Comparison of ENCODE assay signal across 28 mouse cellular contexts in the genomic region with DNA sequence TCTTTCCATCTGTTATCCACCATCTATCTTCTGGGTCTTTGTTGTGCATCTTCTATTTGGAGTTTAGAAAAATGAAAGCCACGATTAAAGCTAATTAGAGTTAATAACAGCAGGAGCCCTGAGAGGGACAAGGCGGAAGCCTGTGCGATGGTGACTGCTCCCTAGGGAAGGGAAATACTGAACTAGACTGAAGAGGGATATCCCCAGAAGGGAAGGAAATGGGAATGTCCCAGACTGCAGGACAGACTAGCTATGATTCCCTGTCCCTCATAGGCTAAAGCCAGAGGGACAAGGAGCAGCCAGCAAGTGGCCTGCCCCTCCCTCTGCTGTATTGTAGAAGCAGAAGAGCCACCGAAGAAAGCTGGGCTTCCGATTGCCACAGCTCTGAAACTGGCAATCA. TPM values are rescaled to one million over a fixed set of nuclear protein-coding genes. Genes with fewer than 3 reads are reported as not detected.
DNase-seq lines count a peak whose midpoint lies in the region; ATAC-seq and TF ChIP-seq lines count a peak whose summit lies in the region.
"Had no signal": no experiment of that assay in that cellular context is flagged by ENCODE, and none has a peak within 500 bp of the region (broad histone marks: within the 10 kb centered on the region; RNA-seq: fewer than 3 reads in every experiment).

No protein-coding gene starts in this region.

- H3K4me1 ChIP-seq in heart, postnatal 0 days (ENCODE audit: control insufficient read depth, insufficient read depth) = no peaks in the 10 kb centered on the region; the same call in 1 of the 2 replicates
- H3K4me1 ChIP-seq in kidney, postnatal 0 days (replicated peaks; ENCODE audit: insufficient read depth, low read length) = no peaks in the 10 kb centered on the region
- no peaks in the 10 kb centered on the region for H3K4me1 ChIP-seq in kidney, embryonic 16.5 days (ENCODE audit: insufficient read depth, low read length)
- H3K4me1 ChIP-seq: embryonic facial prominence, embryonic 13.5 days; embryonic facial prominence, embryonic 15.5 days; forebrain, embryonic 10.5 days; forebrain, embryonic 12.5 days had no signal

- H3K9me3 ChIP-seq in heart, postnatal 0 days (replicated peaks; ENCODE audit: control insufficient read depth, low read length) = no peaks in the 10 kb centered on the region
- H3K9me3 ChIP-seq in kidney, postnatal 0 days (replicated peaks; ENCODE audit: low read length) = no peaks in the 10 kb centered on the region
- no peaks in the 10 kb centered on the region for H3K9me3 ChIP-seq in kidney, embryonic 16.5 days (ENCODE audit: low read length)
- H3K9me3 ChIP-seq: embryonic facial prominence, embryonic 13.5 days; embryonic facial prominence, embryonic 15.5 days; forebrain, embryonic 10.5 days; forebrain, embryonic 12.5 days had no signal

- no peak for TF ChIP-seq EP300 in heart, postnatal 0 days (IDR thresholded peaks at IDR 0.05; ENCODE audit: low read depth)

- H3K27ac ChIP-seq in heart, postnatal 0 days (ENCODE audit: low read depth) = no peak overlapping the region
- no peak overlapping the region for H3K27ac ChIP-seq in kidney, postnatal 0 days
- no peak overlapping the region for H3K27ac ChIP-seq in kidney, embryonic 16.5 days (ENCODE audit: low read length)
- H3K27ac ChIP-seq: embryonic facial prominence, embryonic 13.5 days; embryonic facial prominence, embryonic 15.5 days; forebrain, embryonic 10.5 days; forebrain, embryonic 12.5 days had no signal

- DNase-seq in heart, adult 8-10 months (ENCODE audit: low spot score) = peak; percentile 42
- DNase-seq in heart, postnatal 25 days (ENCODE audit: low spot score) = no peak
- DNase-seq in heart, postnatal 0 days (ENCODE audit: low spot score) = no peak
- DNase-seq in heart, postnatal 4 days = no peak
- peak; percentile 35 for DNase-seq in kidney, postnatal 0 days (ENCODE audit: low spot score)
- DNase-seq: adrenal gland, adult 2 months; adrenal gland, postnatal 10 days; adrenal gland, postnatal 25 days; cerebellum, adult 11 months; cerebellum, adult 18-20 months; cerebellum, adult 8-10 months; cerebellum, adult 9-11 months; cerebellum, postnatal 14 days; cerebellum, postnatal 36 days; embryo, embryonic 11 days had no signal

- no peak overlapping the region for H3K9ac ChIP-seq in heart, postnatal 0 days (replicated peaks; ENCODE audit: low read depth, low read length)
- no peak overlapping the region for H3K9ac ChIP-seq in kidney, postnatal 0 days (ENCODE audit: low read depth, low read length)
- H3K9ac ChIP-seq in kidney, embryonic 16.5 days (replicated peaks; ENCODE audit: low read length) = no peak overlapping the region
- H3K9ac ChIP-seq: embryonic facial prominence, embryonic 13.5 days; embryonic facial prominence, embryonic 15.5 days; forebrain, embryonic 12.5 days had no signal

- 62% methylated on average over 5 of the region's 5 CpGs for WGBS in heart, postnatal 0 days
- WGBS in kidney, postnatal 0 days = 73% methylated on average over 5 of the region's 5 CpGs
- 77% methylated on average over 5 of the region's 5 CpGs for WGBS in kidney, embryonic 16.5 days

- no peak overlapping the region for H3K4me2 ChIP-seq in heart, postnatal 0 days (ENCODE audit: low read depth, low read length)
- no peak overlapping the region for H3K4me2 ChIP-seq in kidney, postnatal 0 days (ENCODE audit: low read length)
- no peak overlapping the region for H3K4me2 ChIP-seq in kidney, embryonic 16.5 days (replicated peaks; ENCODE audit: low read depth, low read length)
- H3K4me2 ChIP-seq: embryonic facial prominence, embryonic 13.5 days; embryonic facial prominence, embryonic 15.5 days; forebrain, embryonic 12.5 days had no signal

- no peak overlapping the region for H3K4me3 ChIP-seq in heart, postnatal 0 days (ENCODE audit: low read depth, low read length)
- H3K4me3 ChIP-seq in kidney, postnatal 0 days (replicated peaks; ENCODE audit: low read depth, low read length) = no peak overlapping the region
- no peak overlapping the region for H3K4me3 ChIP-seq in kidney, embryonic 16.5 days (ENCODE audit: low read length)
- H3K4me3 ChIP-seq: embryonic facial prominence, embryonic 13.5 days; embryonic facial prominence, embryonic 15.5 days; erythroblast, embryonic 14.5 days; forebrain, embryonic 10.5 days; forebrain, embryonic 12.5 days had no signal

- ATAC-seq in heart, postnatal 0 days (ENCODE audit: insufficient read depth, low read depth) = 0 out of 2 replicates have a peak, but pooled peaks have one; percentile 15
- ATAC-seq in kidney, postnatal 0 days (replicated peaks; ENCODE audit: low FRiP score, low read depth) = no peak
- no peak for ATAC-seq in kidney, embryonic 16.5 days (ENCODE audit: low FRiP score, low TSS enrichment)
- ATAC-seq: forebrain, embryonic 14.5 days had no signal

- H3K27me3 ChIP-seq in heart, postnatal 0 days (ENCODE audit: control insufficient read depth, insufficient read depth, low read length) = no peaks in the 10 kb centered on the region
- no peaks in the 10 kb centered on the region for H3K27me3 ChIP-seq in kidney, postnatal 0 days (ENCODE audit: insufficient read depth, low read length)
- no peaks in the 10 kb centered on the region for H3K27me3 ChIP-seq in kidney, embryonic 16.5 days (ENCODE audit: insufficient read depth, low read length)
- H3K27me3 ChIP-seq: embryonic facial prominence, embryonic 15.5 days; forebrain, embryonic 12.5 days had no signal

- TF ChIP-seq CTCF in heart, postnatal 0 days (IDR thresholded peaks at IDR 0.05; ENCODE audit: low read depth) = no peak
- no peak for TF ChIP-seq CTCF in kidney, postnatal 0 days (IDR thresholded peaks at IDR 0.05; ENCODE audit: low read depth)

- no peaks in the 10 kb centered on the region for H3K36me3 ChIP-seq in heart, postnatal 0 days (replicated peaks; ENCODE audit: control insufficient read depth, insufficient read depth, low read length)
- H3K36me3 ChIP-seq in kidney, postnatal 0 days (ENCODE audit: insufficient read depth, low read length) = no peaks in the 10 kb centered on the region
- H3K36me3 ChIP-seq in kidney, embryonic 16.5 days (ENCODE audit: insufficient read depth, low read length) = no peaks in the 10 kb centered on the region
- H3K36me3 ChIP-seq: embryonic facial prominence, embryonic 13.5 days; embryonic facial prominence, embryonic 15.5 days; forebrain, embryonic 10.5 days; forebrain, embryonic 12.5 days had no signal

- intact Hi-C loops in heart, postnatal 25 days (cut with DNase I) = no loop called here

RNA-seq across cellular contexts. Expression of a gene that starts 12.9 kb away (rescaled TPM):
- total RNA-seq in heart, adult 8-10 months (2022) = 10 to 100 TPM; 11.8 to 12.4 (median 12.2) TPM
- total RNA-seq in heart, postnatal 25 days (2021) = 10 to 100 TPM; 11.2 to 11.7 TPM
- total RNA-seq in heart, postnatal 0 days (2014; rRNA removed; ENCODE audit: low replicate concordance) = 13.6 and 16.5 TPM in 2 replicates
- polyA plus RNA-seq in heart, postnatal 0 days (2015; fragmentation: Nextera tagmentation; extraction: Ambion mirVana) = 3.2 and 3.3 TPM in 2 replicates
- 10 to 100 TPM; 14.7 to 19.0 TPM for total RNA-seq in heart, postnatal 4 days (2021)
- 5.3 and 5.6 TPM in 2 replicates for polyA plus RNA-seq in kidney, postnatal 0 days (2015; fragmentation: Nextera tagmentation; extraction: Ambion mirVana)
- polyA plus RNA-seq in kidney, embryonic 16.5 days (2015; fragmentation: Nextera tagmentation; extraction: Ambion mirVana) = 9.7 and 11.6 TPM in 2 replicates

RNA-seq across cellular contexts. Expression of a gene that starts 41.5 kb away (rescaled TPM):
- 1 to 10 TPM in 2 of 4 experiments, under 1 TPM in 1, not detected in 1; 0.72 to 2.7 (median 1.4) TPM for total RNA-seq in heart, adult 8-10 months (2022)
- total RNA-seq in heart, postnatal 25 days (2021) = 1 to 10 TPM; 1.2 to 1.4 TPM
- 2.0 and 82.4 TPM in 2 replicates for total RNA-seq in heart, postnatal 0 days (2014; rRNA removed; ENCODE audit: low replicate concordance)
- polyA plus RNA-seq in heart, postnatal 0 days (2015; fragmentation: Nextera tagmentation; extraction: Ambion mirVana) = 2.0 and 301 TPM in 2 replicates
- total RNA-seq in heart, postnatal 4 days (2021) = not detected
- polyA plus RNA-seq in kidney, postnatal 0 days (2015; fragmentation: Nextera tagmentation; extraction: Ambion mirVana) = not detected in 2 replicates
- not detected in 2 replicates for polyA plus RNA-seq in kidney, embryonic 16.5 days (2015; fragmentation: Nextera tagmentation; extraction: Ambion mirVana)
- total RNA-seq: adrenal gland, adult 2 months; adrenal gland, postnatal 10 days; adrenal gland, postnatal 25 days; adrenal gland, postnatal 4 days; common myeloid progenitor, adult 5-6 weeks; MEL had no signal
- polyA plus RNA-seq: adrenal gland, adult 2 months; brain, embryonic 14.5 days; C2C12; embryonic facial prominence, embryonic 11.5 days; embryonic facial prominence, embryonic 13.5 days; embryonic facial prominence, embryonic 15.5 days; erythroblast, embryonic 14.5 days; forebrain, embryonic 10.5 days; forebrain, embryonic 12.5 days; forebrain, embryonic 14.5 days had no signal

Comparison
In these comparisons a context has a peak if more than half of its experiments do, and no peak if none do; other contexts are left out.
1. DNase-seq: peak in heart, adult 8-10 months (single experiment) and kidney, postnatal 0 days (single experiment); none in heart, postnatal 25 days (single experiment), heart, postnatal 0 days (single experiment) and heart, postnatal 4 days (single experiment).